Mouse (Mus musculus): ENCODE measurements at regions not wholly inside any gene's neighbourhood (a gene's known extent, or its start where the extent isn't known, plus 50 kb on each side); places are given as distances from the start of the nearest gene placed in this dataset.

DNA sequence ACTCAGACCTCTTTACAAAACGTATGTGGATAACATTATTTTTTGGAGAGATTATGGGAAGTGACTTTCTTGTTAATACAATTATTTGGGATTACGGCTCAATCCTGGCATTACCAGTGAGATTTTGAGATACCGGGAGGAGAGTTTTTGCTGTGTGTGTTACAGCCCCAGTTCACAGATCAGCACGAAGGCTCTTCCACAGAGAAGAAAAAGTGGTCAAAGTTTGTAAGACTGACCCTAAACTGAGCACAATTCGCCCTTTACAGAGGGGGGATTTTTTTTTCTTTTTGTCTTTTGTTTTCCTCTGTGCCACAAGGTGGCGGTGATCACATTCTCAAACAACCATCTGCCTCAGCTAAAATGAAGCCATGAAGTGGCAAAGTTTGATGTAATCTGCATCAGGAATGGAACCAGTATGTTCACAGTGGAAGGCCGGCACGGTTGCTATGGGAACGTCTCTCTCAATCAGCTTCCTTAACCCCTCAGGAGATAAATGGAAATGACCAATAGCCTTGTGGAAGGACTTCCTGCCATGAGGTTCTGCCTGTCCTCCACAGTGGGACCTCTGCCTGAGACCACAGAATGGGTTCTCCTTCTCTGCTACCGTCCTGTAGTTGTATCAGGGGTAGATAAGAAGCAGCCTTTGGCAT is 66.6 kb upstream of the Tut7 start:
- no peaks in the 10 kb centered on the region for H3K36me3 ChIP-seq (replicated peaks; ENCODE audit: control insufficient read depth, insufficient read depth, low read length)
- ATAC-seq (ENCODE audit: insufficient read depth, low read depth) (peak; percentile 50; the same call in 1 of the 2 replicates), DNase-seq (ENCODE audit: low spot score) (peak; percentile 81)
- WGBS: 14% methylated on average over 10 of the region's 10 CpGs
- 0 out of 2 replicates have a peak, but pooled peaks cover 7% of the 10 kb centered on the region for H3K9me3 ChIP-seq (replicated peaks; ENCODE audit: control insufficient read depth, low read length)
- no peak overlapping the region for H3K27ac ChIP-seq (ENCODE audit: low read depth)
- no peak overlapping the region for H3K9ac ChIP-seq (replicated peaks; ENCODE audit: low read depth, low read length)
- TF ChIP-seq EP300 (IDR thresholded peaks at IDR 0.05; ENCODE audit: low read depth) (no peak), CTCF (IDR thresholded peaks at IDR 0.05; ENCODE audit: low read depth) (peak; percentile 66)
- no peak overlapping the region for H3K4me3 ChIP-seq (ENCODE audit: low read depth, low read length)
- no peaks in the 10 kb centered on the region for H3K27me3 ChIP-seq (ENCODE audit: control insufficient read depth, insufficient read depth, low read length)
- peaks cover 5% of the 10 kb centered on the region; the same call in 1 of the 2 replicates for H3K4me1 ChIP-seq (ENCODE audit: control insufficient read depth, insufficient read depth)
- H3K4me2 ChIP-seq (ENCODE audit: low read depth, low read length): no peak overlapping the region

- H3K9me3 ChIP-seq (replicated peaks; ENCODE audit: control insufficient read depth, low read length): 0 out of 2 replicates have a peak, but pooled peaks cover 7% of the 10 kb centered on the region
- TF ChIP-seq EP300 (IDR thresholded peaks at IDR 0.05; ENCODE audit: low read depth): no peak
- no peak for TF ChIP-seq CTCF (IDR thresholded peaks at IDR 0.05; ENCODE audit: low read depth)
- peaks cover 5% of the 10 kb centered on the region; the same call in 1 of the 2 replicates for H3K4me1 ChIP-seq (ENCODE audit: control insufficient read depth, insufficient read depth)
- no peak for DNase-seq (ENCODE audit: low spot score)
- H3K4me2 ChIP-seq (ENCODE audit: low read depth, low read length): no peak overlapping the region
- H3K4me3 ChIP-seq (ENCODE audit: low read depth, low read length): no peak overlapping the region
- peak; percentile 27; the same call in 1 of the 2 replicates for ATAC-seq (ENCODE audit: insufficient read depth, low read depth)
- H3K9ac ChIP-seq (replicated peaks; ENCODE audit: low read depth, low read length): no peak overlapping the region
- no peaks in the 10 kb centered on the region for H3K36me3 ChIP-seq (replicated peaks; ENCODE audit: control insufficient read depth, insufficient read depth, low read length)
- no peaks in the 10 kb centered on the region for H3K27me3 ChIP-seq (ENCODE audit: control insufficient read depth, insufficient read depth, low read length)
- no peak overlapping the region for H3K27ac ChIP-seq (ENCODE audit: low read depth)
Measured at GRCm38 (mm10) chr13:59888038-59889016, 65.4 kb upstream of the Tut7 start.

GRCm38 (mm10) chr13:59887306-59887705 is 64.4 kb upstream of the Tut7 start:
- DNase-seq (ENCODE audit: low spot score): no peak
- Histone ChIP-seq H3K27ac (ENCODE audit: low read depth) (no peak overlapping the region), H3K9me3 (replicated peaks; ENCODE audit: control insufficient read depth, low read length) (0 out of 2 replicates have a peak, but pooled peaks cover 7% of the 10 kb centered on the region), H3K4me1 (ENCODE audit: control insufficient read depth, insufficient read depth) (peaks cover 5% of the 10 kb centered on the region; the same call in 1 of the 2 replicates), H3K9ac (replicated peaks; ENCODE audit: low read depth, low read length) (no peak overlapping the region), H3K27me3 (ENCODE audit: control insufficient read depth, insufficient read depth, low read length) (no peaks in the 10 kb centered on the region), H3K4me2 (ENCODE audit: low read depth, low read length) (no peak overlapping the region), H3K36me3 (replicated peaks; ENCODE audit: control insufficient read depth, insufficient read depth, low read length) (no peaks in the 10 kb centered on the region), H3K4me3 (ENCODE audit: low read depth, low read length) (no peak overlapping the region)
- no peak for ATAC-seq (ENCODE audit: insufficient read depth, low read depth)
- WGBS: 77% methylated on average over 4 of the region's 4 CpGs
- TF ChIP-seq EP300 (IDR thresholded peaks at IDR 0.05; ENCODE audit: low read depth) (no peak), CTCF (IDR thresholded peaks at IDR 0.05; ENCODE audit: low read depth) (no peak)

GRCm38 (mm10) chr13:59886572-59886971 is 63.6 kb upstream of the Tut7 start:
- DNase-seq (ENCODE audit: low spot score): no peak
- H3K4me3 ChIP-seq (ENCODE audit: low read depth, low read length): no peak overlapping the region
- no peak overlapping the region for H3K9ac ChIP-seq (replicated peaks; ENCODE audit: low read depth, low read length)
- H3K36me3 ChIP-seq (replicated peaks; ENCODE audit: control insufficient read depth, insufficient read depth, low read length): no peaks in the 10 kb centered on the region
- 0 out of 2 replicates have a peak, but pooled peaks cover 7% of the 10 kb centered on the region for H3K9me3 ChIP-seq (replicated peaks; ENCODE audit: control insufficient read depth, low read length)
- H3K27me3 ChIP-seq (ENCODE audit: control insufficient read depth, insufficient read depth, low read length): no peaks in the 10 kb centered on the region
- 69% methylated on average over 3 of the region's 3 CpGs for WGBS
- no peak overlapping the region for H3K27ac ChIP-seq (ENCODE audit: low read depth)
- no peak for ATAC-seq (ENCODE audit: insufficient read depth, low read depth)
- peaks cover 5% of the 10 kb centered on the region; the same call in 1 of the 2 replicates for H3K4me1 ChIP-seq (ENCODE audit: control insufficient read depth, insufficient read depth)
- H3K4me2 ChIP-seq (ENCODE audit: low read depth, low read length): no peak overlapping the region
- TF ChIP-seq EP300 (IDR thresholded peaks at IDR 0.05; ENCODE audit: low read depth) (no peak), CTCF (IDR thresholded peaks at IDR 0.05; ENCODE audit: low read depth) (no peak; the same call in 1 of the 2 replicates)

DNA sequence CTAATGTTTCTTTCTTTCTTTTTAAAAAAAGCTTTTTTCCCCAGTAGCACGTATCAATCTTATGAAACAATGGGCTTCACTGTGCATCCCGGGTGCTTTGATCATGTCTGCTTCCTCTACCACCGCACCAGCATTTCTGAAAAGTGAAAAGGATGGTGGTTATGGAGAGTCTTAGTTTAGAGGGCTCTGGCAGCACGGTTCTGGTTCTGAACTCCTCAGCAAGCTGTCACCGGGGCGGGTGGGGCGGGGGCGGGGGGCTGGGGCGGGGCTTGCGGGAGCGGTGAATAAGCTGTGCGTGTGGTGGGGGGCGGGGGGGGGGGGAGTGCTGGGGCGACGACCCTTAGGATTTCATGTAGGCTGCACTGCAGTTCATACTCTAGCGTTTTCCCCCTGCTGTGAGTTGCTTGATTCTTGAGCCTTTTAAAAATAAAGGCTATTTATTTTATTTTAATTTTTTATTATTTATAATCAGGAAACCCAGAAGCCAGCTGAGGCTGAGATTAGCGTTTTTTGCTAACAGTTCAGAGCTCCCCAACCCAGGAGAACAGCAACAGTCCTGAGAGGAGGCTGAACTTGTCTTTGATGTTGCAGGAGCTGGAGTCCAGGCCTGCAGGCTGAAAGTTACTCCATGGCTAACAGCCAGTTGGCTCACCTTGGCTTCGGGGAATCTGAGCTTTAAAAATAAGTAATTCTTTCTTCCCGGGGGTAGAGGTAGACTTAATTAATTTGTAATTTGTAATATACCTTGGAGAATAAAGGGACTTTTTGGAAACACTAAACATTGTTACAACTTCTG is 59.2 kb upstream of the Tut7 start:
- Histone ChIP-seq H3K36me3 (replicated peaks; ENCODE audit: control insufficient read depth, insufficient read depth, low read length) (no peaks in the 10 kb centered on the region), H3K4me1 (ENCODE audit: control insufficient read depth, insufficient read depth) (no peaks in the 10 kb centered on the region), H3K27ac (ENCODE audit: low read depth) (no peak overlapping the region), H3K27me3 (ENCODE audit: control insufficient read depth, insufficient read depth, low read length) (no peaks in the 10 kb centered on the region), H3K9ac (replicated peaks; ENCODE audit: low read depth, low read length) (no peak overlapping the region), H3K9me3 (replicated peaks; ENCODE audit: control insufficient read depth, low read length) (0 out of 2 replicates have a peak, but pooled peaks cover 7% of the 10 kb centered on the region), H3K4me3 (ENCODE audit: low read depth, low read length) (no peak overlapping the region), H3K4me2 (ENCODE audit: low read depth, low read length) (peak overlapping the region; percentile 16; the same call in 1 of the 2 replicates)
- DNase-seq (ENCODE audit: low spot score) (no peak), ATAC-seq (ENCODE audit: insufficient read depth, low read depth) (no peak)
- WGBS: 48% methylated on average over 15 of the region's 19 CpGs
- TF ChIP-seq CTCF (IDR thresholded peaks at IDR 0.05; ENCODE audit: low read depth) (no peak), EP300 (IDR thresholded peaks at IDR 0.05; ENCODE audit: low read depth) (no peak)
